Mouse (Mus musculus): ENCODE measurements around the gene Dip2b. TPM values are rescaled to one million over a fixed set of nuclear protein-coding genes. Genes with fewer than 3 reads are reported as not detected.

The Dip2b gene
- polyA plus RNA-seq, 1 experiment: not detected

- TF ChIP-seq CTCF (IDR thresholded peaks at IDR 0.05; ENCODE audit: insufficient read depth, low read depth, low read length) (no peak), POLR2A (IDR thresholded peaks at IDR 0.05; ENCODE audit: insufficient read depth, low read depth, low read length) (no peak)
- Histone ChIP-seq H3K4me1 (ENCODE audit: control insufficient read depth, insufficient read depth, low read length) (peaks cover 29% of the 10 kb centered on the region), H3K4me3 (ENCODE audit: insufficient read depth, low read depth, low read length) (no peak overlapping the region), H3K27ac (ENCODE audit: insufficient read depth, low read depth, low read length) (no peak overlapping the region)
- 82% methylated on average over 9 of the region's 9 CpGs for WGBS
Observed at GRCm38 (mm10) chr15:100073696-100074453, 35.4 kb downstream of the Dip2b start.

GRCm38 (mm10) chr15:100074754-100075153 is 36.3 kb downstream of the Dip2b start:
- WGBS: 58% methylated on average over 8 of the region's 8 CpGs
- Histone ChIP-seq H3K4me3 (ENCODE audit: insufficient read depth, low read depth, low read length) (no peak overlapping the region), H3K27ac (ENCODE audit: insufficient read depth, low read depth, low read length) (no peak overlapping the region), H3K4me1 (ENCODE audit: control insufficient read depth, insufficient read depth, low read length) (peaks cover 29% of the 10 kb centered on the region)
- TF ChIP-seq POLR2A (IDR thresholded peaks at IDR 0.05; ENCODE audit: insufficient read depth, low read depth, low read length) (no peak), CTCF (IDR thresholded peaks at IDR 0.05; ENCODE audit: insufficient read depth, low read depth, low read length) (no peak)

DNA sequence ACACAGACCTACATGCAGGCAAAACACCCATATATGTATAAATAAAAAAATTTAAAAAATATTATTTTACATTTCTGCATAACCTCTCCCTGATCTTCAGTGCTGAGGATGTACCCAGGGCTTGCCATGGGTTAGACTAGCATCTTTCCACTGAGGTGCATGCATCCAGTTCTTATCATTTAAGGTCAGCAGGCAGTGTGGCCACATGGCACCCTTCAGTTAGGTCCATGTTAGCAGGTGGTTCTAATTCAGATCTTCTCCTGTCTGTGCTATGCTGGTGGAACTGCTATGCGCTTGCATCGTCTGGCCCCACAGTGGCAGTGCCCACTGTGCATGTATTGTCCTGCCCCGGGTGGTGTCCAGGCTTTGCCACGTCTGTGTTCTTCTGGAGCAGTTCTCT is 37.9 kb downstream of the Dip2b start:
- H3K27ac ChIP-seq (ENCODE audit: insufficient read depth, low read depth, low read length): no peak overlapping the region
- 72% methylated on average over 4 of the region's 4 CpGs for WGBS
- TF ChIP-seq POLR2A (IDR thresholded peaks at IDR 0.05; ENCODE audit: insufficient read depth, low read depth, low read length) (no peak), CTCF (IDR thresholded peaks at IDR 0.05; ENCODE audit: insufficient read depth, low read depth, low read length) (no peak)
- H3K4me1 ChIP-seq (ENCODE audit: control insufficient read depth, insufficient read depth, low read length): peaks cover 25% of the 10 kb centered on the region
- H3K4me3 ChIP-seq (ENCODE audit: insufficient read depth, low read depth, low read length): no peak overlapping the region

GRCm38 (mm10) chr15:100080833-100081477 is 42.5 kb downstream of the Dip2b start:
- H3K4me1 ChIP-seq (ENCODE audit: control insufficient read depth, insufficient read depth, low read length): peaks cover 29% of the 10 kb centered on the region
- 0 out of 2 replicates have a peak overlapping the region, but pooled peaks have one; percentile 33 for H3K27ac ChIP-seq (ENCODE audit: insufficient read depth, low read depth, low read length)
- H3K4me3 ChIP-seq (ENCODE audit: insufficient read depth, low read depth, low read length): no peak overlapping the region
- no peak for TF ChIP-seq POLR2A (IDR thresholded peaks at IDR 0.05; ENCODE audit: insufficient read depth, low read depth, low read length)
- WGBS: 4% methylated on average over 1 of the region's 1 CpGs

GRCm38 (mm10) chr15:100081478-100081998 is 43.1 kb downstream of the Dip2b start:
- Histone ChIP-seq H3K27ac (ENCODE audit: insufficient read depth, low read depth, low read length) (peak overlapping the region; percentile 53), H3K4me1 (ENCODE audit: control insufficient read depth, insufficient read depth, low read length) (peaks cover 27% of the 10 kb centered on the region), H3K4me3 (ENCODE audit: insufficient read depth, low read depth, low read length) (no peak overlapping the region)
- WGBS: 33% methylated on average over 6 of the region's 6 CpGs
- no peak for TF ChIP-seq POLR2A (IDR thresholded peaks at IDR 0.05; ENCODE audit: insufficient read depth, low read depth, low read length)
- TF ChIP-seq CTCF (IDR thresholded peaks at IDR 0.05; ENCODE audit: insufficient read depth, low read depth, low read length): no peak

- H3K27ac ChIP-seq (ENCODE audit: insufficient read depth, low read depth, low read length): peak overlapping the region; percentile 53
- no peak overlapping the region for H3K4me3 ChIP-seq (ENCODE audit: insufficient read depth, low read depth, low read length)
- H3K4me1 ChIP-seq (ENCODE audit: control insufficient read depth, insufficient read depth, low read length): peaks cover 25% of the 10 kb centered on the region
- WGBS: 44% methylated on average over 8 of the region's 8 CpGs
- TF ChIP-seq CTCF (IDR thresholded peaks at IDR 0.05; ENCODE audit: insufficient read depth, low read depth, low read length) (no peak), POLR2A (IDR thresholded peaks at IDR 0.05; ENCODE audit: insufficient read depth, low read depth, low read length) (no peak)
Observed at GRCm38 (mm10) chr15:100082052-100082451, 43.6 kb downstream of the Dip2b start.

DNA sequence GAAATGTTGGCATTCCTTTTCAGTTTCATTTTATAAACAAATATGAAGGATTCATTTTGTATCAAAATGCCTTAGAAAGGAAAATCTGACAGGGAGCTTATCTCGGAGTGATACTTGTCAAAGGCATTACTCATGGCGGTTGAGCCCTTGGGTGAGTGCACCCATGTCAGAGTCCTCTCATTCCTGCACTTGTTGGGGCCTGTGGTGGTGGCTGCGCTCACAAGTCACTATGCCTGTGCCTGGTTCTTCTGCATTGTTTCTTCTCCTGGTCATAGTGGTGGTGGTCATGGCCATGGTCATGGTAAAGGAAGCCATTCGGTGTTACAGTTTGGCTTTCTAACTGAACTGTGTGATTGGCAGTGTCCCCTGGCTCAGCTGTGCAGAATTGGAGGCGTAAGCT is 44.3 kb downstream of the Dip2b start:
- WGBS: 89% methylated on average over 5 of the region's 5 CpGs
- Histone ChIP-seq H3K27ac (ENCODE audit: insufficient read depth, low read depth, low read length) (no peak overlapping the region), H3K4me1 (ENCODE audit: control insufficient read depth, insufficient read depth, low read length) (peaks cover 24% of the 10 kb centered on the region), H3K4me3 (ENCODE audit: insufficient read depth, low read depth, low read length) (no peak overlapping the region)
- TF ChIP-seq POLR2A (IDR thresholded peaks at IDR 0.05; ENCODE audit: insufficient read depth, low read depth, low read length): no peak
- no peak for TF ChIP-seq CTCF (IDR thresholded peaks at IDR 0.05; ENCODE audit: insufficient read depth, low read depth, low read length)

DNA sequence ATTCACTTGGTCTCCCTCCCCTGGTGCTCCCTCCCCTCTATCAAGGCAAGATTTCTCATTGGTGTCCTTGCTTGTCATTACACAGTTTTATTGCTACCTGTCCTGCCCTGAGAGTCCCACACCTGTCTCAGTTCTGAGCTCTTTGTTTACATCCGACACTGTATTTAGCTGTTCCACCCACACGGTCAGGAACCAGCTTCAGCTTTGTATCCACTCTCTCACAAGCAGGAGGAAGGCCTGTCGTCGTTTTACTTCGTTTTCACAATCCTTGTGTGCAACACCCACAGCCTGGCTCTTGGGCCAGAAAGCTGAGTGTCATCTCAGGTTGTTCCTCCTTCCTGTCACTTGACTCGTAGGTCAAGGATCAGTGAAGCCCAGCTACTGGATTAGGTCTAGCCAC is 45.4 kb downstream of the Dip2b start:
- Histone ChIP-seq H3K4me1 (ENCODE audit: control insufficient read depth, insufficient read depth, low read length) (peaks cover 30% of the 10 kb centered on the region), H3K4me3 (ENCODE audit: insufficient read depth, low read depth, low read length) (no peak overlapping the region), H3K27ac (ENCODE audit: insufficient read depth, low read depth, low read length) (no peak overlapping the region)
- 38% methylated on average over 6 of the region's 6 CpGs for WGBS
- TF ChIP-seq POLR2A (IDR thresholded peaks at IDR 0.05; ENCODE audit: insufficient read depth, low read depth, low read length) (no peak), CTCF (IDR thresholded peaks at IDR 0.05; ENCODE audit: insufficient read depth, low read depth, low read length) (no peak)

DNA sequence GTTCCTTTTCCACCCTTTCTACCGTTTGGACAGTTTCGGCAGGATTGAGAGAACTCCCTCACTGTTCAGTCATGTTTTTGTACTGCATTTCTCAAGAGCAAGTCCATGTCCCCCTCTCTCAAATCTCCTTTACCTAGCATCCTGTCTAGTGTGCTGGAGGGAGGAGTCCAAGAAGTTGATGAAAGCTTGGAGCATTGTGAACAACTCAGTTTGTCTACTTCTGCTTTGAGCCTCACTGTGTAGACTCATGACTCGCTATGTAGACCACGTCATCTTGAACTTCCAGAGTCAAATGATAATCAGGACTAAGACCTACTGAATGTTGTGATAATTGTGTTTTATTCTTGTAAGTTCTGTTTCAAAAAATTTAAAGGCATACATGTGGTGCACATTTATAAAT is 46.4 kb downstream of the Dip2b start:
- TF ChIP-seq POLR2A (IDR thresholded peaks at IDR 0.05; ENCODE audit: insufficient read depth, low read depth, low read length): no peak
- TF ChIP-seq CTCF (IDR thresholded peaks at IDR 0.05; ENCODE audit: insufficient read depth, low read depth, low read length): no peak
- Histone ChIP-seq H3K27ac (ENCODE audit: insufficient read depth, low read depth, low read length) (no peak overlapping the region), H3K4me1 (ENCODE audit: control insufficient read depth, insufficient read depth, low read length) (peaks cover 34% of the 10 kb centered on the region), H3K4me3 (ENCODE audit: insufficient read depth, low read depth, low read length) (no peak overlapping the region)
- 82% methylated on average over 4 of the region's 4 CpGs for WGBS

Data from olfactory bulb, adult 2 months (tissue).